Mouse (Mus musculus): ENCODE measurements around the gene 2700097O09Rik.
"Not testable (repeated sequence)": the region's sequence is repeated elsewhere in the genome, so short reads cannot be mapped to it uniquely, and the experiment has no call there.

2700097O09Rik gene

GRCm38 (mm10) chr12:55079726-55080600 is at the start of gene 2700097O09Rik, which contains the start of gene Srp54a:
2700097O09Rik (minus strand) TSS chr12:55080110.
Srp54a (plus strand) TSS chr12:55080262.
- DNase-seq (ENCODE audit: low read depth, low spot score): peak; percentile 98

GRCm38 (mm10) chr12:55124731-55125130 is 44.8 kb upstream of the 2700097O09Rik start:
- DNase-seq (ENCODE audit: low read depth, low spot score): not testable (repeated sequence)

GRCm38 (mm10) chr12:55124242-55124641 is 44.3 kb upstream of the 2700097O09Rik start, which contains the start of gene Fam177a:
Fam177a (plus strand) TSS chr12:55124469.
- DNase-seq (ENCODE audit: low read depth, low spot score): not testable (repeated sequence)

- not testable (repeated sequence) for DNase-seq (ENCODE audit: low read depth, low spot score)
Observed at GRCm38 (mm10) chr12:55112616-55113015, 32.7 kb upstream of the 2700097O09Rik start.

- DNase-seq (ENCODE audit: low read depth, low spot score): not testable (repeated sequence)
Observed at GRCm38 (mm10) chr12:55092127-55092526, 12.2 kb upstream of the 2700097O09Rik start.

- not testable (repeated sequence) for DNase-seq (ENCODE audit: low read depth, low spot score)
Observed at GRCm38 (mm10) chr12:55080601-55080942, 662 bp upstream of the 2700097O09Rik start.

- peak; percentile 48 for DNase-seq (ENCODE audit: low read depth, low spot score)
Observed at GRCm38 (mm10) chr12:55078706-55079105, 1.2 kb downstream of the 2700097O09Rik start.

GRCm38 (mm10) chr12:55075296-55075695 is 4.6 kb downstream of the 2700097O09Rik start:
- no peak for DNase-seq (ENCODE audit: low read depth, low spot score)

GRCm38 (mm10) chr12:55073686-55074085 is 6.2 kb downstream of the 2700097O09Rik start:
- no peak for DNase-seq (ENCODE audit: low read depth, low spot score)

- no peak for DNase-seq (ENCODE audit: low read depth, low spot score)
Observed at GRCm38 (mm10) chr12:55072495-55072894, 7.4 kb downstream of the 2700097O09Rik start.

- no peak for DNase-seq (ENCODE audit: low read depth, low spot score)
Observed at GRCm38 (mm10) chr12:55062141-55062540, 17.8 kb downstream of the 2700097O09Rik start.

- no peak for DNase-seq (ENCODE audit: low read depth, low spot score)
Observed at GRCm38 (mm10) chr12:55061006-55061405, 18.9 kb downstream of the 2700097O09Rik start.

- no peak for DNase-seq (ENCODE audit: low read depth, low spot score)
Observed at GRCm38 (mm10) chr12:55060212-55060898, 19.6 kb downstream of the 2700097O09Rik start.

- DNase-seq (ENCODE audit: low read depth, low spot score): no peak
Observed at GRCm38 (mm10) chr12:55059812-55060211, 20.1 kb downstream of the 2700097O09Rik start.

- no peak for DNase-seq (ENCODE audit: low read depth, low spot score)
Observed at GRCm38 (mm10) chr12:55058865-55059615, 20.9 kb downstream of the 2700097O09Rik start.

- DNase-seq (ENCODE audit: low read depth, low spot score): no peak
Observed at GRCm38 (mm10) chr12:55056703-55057102, 23.2 kb downstream of the 2700097O09Rik start.

- DNase-seq (ENCODE audit: low read depth, low spot score): no peak
Observed at GRCm38 (mm10) chr12:55054551-55055241, 25.2 kb downstream of the 2700097O09Rik start.

- DNase-seq (ENCODE audit: low read depth, low spot score): no peak
Observed at GRCm38 (mm10) chr12:55053267-55053666, 26.6 kb downstream of the 2700097O09Rik start.

GRCm38 (mm10) chr12:55051210-55052173 is 28.4 kb downstream of the 2700097O09Rik start:
- no peak for DNase-seq (ENCODE audit: low read depth, low spot score)
